Mouse (Mus musculus): ENCODE data around the gene Trp73.

- no peak for TF ChIP-seq GATA1 (IDR thresholded peaks at IDR 0.05; ENCODE audit: borderline replicate concordance, low read length)
- no peak for TF ChIP-seq CTCF (IDR thresholded peaks at IDR 0.05; ENCODE audit: low read depth, low read length)
- no peak for TF ChIP-seq GATA2 (IDR thresholded peaks at IDR 0.05; ENCODE audit: borderline replicate concordance, low read depth, low read length)
- TF ChIP-seq TAL1 (conservative IDR thresholded peaks at IDR 0.05; ENCODE audit: low read depth, low read length), result no peak
Observed at GRCm38 (mm10) chr4:154127273-154127672, 12.7 kb downstream of the Trp73 start.
